ENCODE assay signal across 23 mouse cellular contexts in genomic region chr13:10066829-10067618, GRCm38 (mm10).
DNase-seq lines count a peak whose midpoint lies in the region; ATAC-seq lines count a peak whose summit lies in the region.
"Had no signal": no experiment of that assay in that cellular context is flagged by ENCODE, and none has a peak within 500 bp of the region (broad histone marks: within the 10 kb centered on the region; RNA-seq: fewer than 3 reads in every experiment).

No protein-coding gene starts in this region.

- H3K36me3 ChIP-seq in midbrain, embryonic 11.5 days (ENCODE audit: control insufficient read depth, insufficient read depth, low read length), result no peaks in the 10 kb centered on the region
- no peaks in the 10 kb centered on the region for H3K36me3 ChIP-seq in midbrain, embryonic 15.5 days (replicated peaks)
- no peaks in the 10 kb centered on the region for H3K36me3 ChIP-seq in midbrain, embryonic 16.5 days (ENCODE audit: control insufficient read depth, insufficient read depth, low read length)
- H3K36me3 ChIP-seq: forebrain, embryonic 10.5 days; heart, embryonic 13.5 days; limb, embryonic 10.5 days; midbrain, embryonic 12.5 days had no signal

- ATAC-seq in midbrain, embryonic 11.5 days (ENCODE audit: low FRiP score), result no peak
- ATAC-seq in midbrain, embryonic 15.5 days (replicated peaks), result no peak
- ATAC-seq in inflammation-experienced regulatory T-cells, adult 6 months, result peak; percentile 10
- no peak for ATAC-seq in midbrain, embryonic 16.5 days
- ATAC-seq: activated CD4-positive, CD25-positive, alpha-beta regulatory T cell, adult 4 months; forebrain, postnatal 0 days; hindbrain, embryonic 16.5 days; Patski had no signal

- no peak overlapping the region for H3K4me2 ChIP-seq in midbrain, embryonic 11.5 days
- no peak overlapping the region for H3K4me2 ChIP-seq in midbrain, embryonic 15.5 days
- no peak overlapping the region for H3K4me2 ChIP-seq in midbrain, embryonic 16.5 days (ENCODE audit: low read length)
- H3K4me2 ChIP-seq: heart, embryonic 13.5 days; midbrain, embryonic 12.5 days had no signal

- 91% methylated on average over 12 of the region's 12 CpGs for WGBS in midbrain, embryonic 11.5 days
- WGBS in midbrain, embryonic 15.5 days, result 85% methylated on average over 12 of the region's 12 CpGs
- WGBS in midbrain, embryonic 16.5 days, result 87% methylated on average over 12 of the region's 12 CpGs

- no peaks in the 10 kb centered on the region for H3K4me1 ChIP-seq in midbrain, embryonic 11.5 days (ENCODE audit: control insufficient read depth, insufficient read depth, low read length)
- H3K4me1 ChIP-seq in midbrain, embryonic 15.5 days, result no peaks in the 10 kb centered on the region; the same call in 1 of the 2 replicates
- no peaks in the 10 kb centered on the region; the same call in 1 of the 2 replicates for H3K4me1 ChIP-seq in midbrain, embryonic 16.5 days (ENCODE audit: control insufficient read depth, insufficient read depth, low read length)
- H3K4me1 ChIP-seq: forebrain, embryonic 10.5 days; heart, embryonic 13.5 days; limb, embryonic 10.5 days; midbrain, embryonic 12.5 days had no signal

- H3K27ac ChIP-seq in midbrain, embryonic 11.5 days (ENCODE audit: low read depth, low read length), result no peak overlapping the region
- H3K27ac ChIP-seq in midbrain, embryonic 15.5 days, result no peak overlapping the region
- no peak overlapping the region for H3K27ac ChIP-seq in midbrain, embryonic 16.5 days (ENCODE audit: low read length)
- H3K27ac ChIP-seq: forebrain, embryonic 10.5 days; heart, embryonic 13.5 days; limb, embryonic 10.5 days; midbrain, embryonic 12.5 days; stomach, postnatal 0 days had no signal

- H3K27me3 ChIP-seq in midbrain, embryonic 11.5 days (ENCODE audit: control insufficient read depth, insufficient read depth, low read length), result no peaks in the 10 kb centered on the region
- no peaks in the 10 kb centered on the region for H3K27me3 ChIP-seq in midbrain, embryonic 15.5 days (replicated peaks)
- H3K27me3 ChIP-seq in midbrain, embryonic 16.5 days (ENCODE audit: control insufficient read depth, insufficient read depth, low read depth, low read length), result no peaks in the 10 kb centered on the region
- H3K27me3 ChIP-seq: heart, embryonic 13.5 days; midbrain, embryonic 12.5 days had no signal

- intact Hi-C loops in heart, postnatal 36 days (cut with DNase I), result no loop called here

- H3K4me3 ChIP-seq in midbrain, embryonic 11.5 days (ENCODE audit: low read depth, low read length), result no peak overlapping the region
- no peak overlapping the region for H3K4me3 ChIP-seq in midbrain, embryonic 15.5 days
- no peak overlapping the region for H3K4me3 ChIP-seq in midbrain, embryonic 16.5 days (ENCODE audit: low read depth, low read length)
- H3K4me3 ChIP-seq: forebrain, embryonic 10.5 days; heart, embryonic 13.5 days; limb, embryonic 10.5 days; midbrain, embryonic 12.5 days had no signal

- no peaks in the 10 kb centered on the region for H3K9me3 ChIP-seq in midbrain, embryonic 11.5 days (ENCODE audit: control insufficient read depth, low read length)
- H3K9me3 ChIP-seq in midbrain, embryonic 15.5 days, result no peaks in the 10 kb centered on the region
- H3K9me3 ChIP-seq in midbrain, embryonic 16.5 days (replicated peaks; ENCODE audit: control insufficient read depth, low read length, poor library complexity, severe bottlenecking), result no peaks in the 10 kb centered on the region
- H3K9me3 ChIP-seq: forebrain, embryonic 10.5 days; limb, embryonic 10.5 days; midbrain, embryonic 12.5 days had no signal

- H3K9ac ChIP-seq in midbrain, embryonic 11.5 days (ENCODE audit: low read length), result no peak overlapping the region
- H3K9ac ChIP-seq in midbrain, embryonic 15.5 days, result no peak overlapping the region
- no peak overlapping the region for H3K9ac ChIP-seq in midbrain, embryonic 16.5 days (ENCODE audit: low read depth, low read length)
- H3K9ac ChIP-seq: forebrain, postnatal 0 days; heart, embryonic 13.5 days; midbrain, embryonic 12.5 days had no signal

- peak; percentile 56 for DNase-seq in midbrain, embryonic 11.5 days (ENCODE audit: low spot score, missing footprints)
- DNase-seq in T-cell, adult 2 months (ENCODE audit: low spot score), result peak; percentile 10
- DNase-seq in naive thymus-derived CD4-positive, alpha-beta T cell, adult 2 months (ENCODE audit: low read depth), result peak; percentile 51
- no peak for DNase-seq in adrenal gland, postnatal 14 days
- no peak for DNase-seq in heart, postnatal 36 days
- DNase-seq: adrenal gland, postnatal 25 days; cerebellum, adult 18-20 months; cerebellum, postnatal 25 days; forebrain, postnatal 0 days; kidney, adult 18-20 months; kidney, postnatal 14 days; right cerebral cortex, postnatal 25 days had no signal

Comparison
In these comparisons a context has a peak if more than half of its experiments do, and no peak if none do; other contexts are left out.
1. DNase-seq: peak in midbrain, embryonic 11.5 days (single experiment), T-cell, adult 2 months (single experiment) and naive thymus-derived CD4-positive, alpha-beta T cell, adult 2 months (single experiment); none in adrenal gland, postnatal 14 days (single experiment) and heart, postnatal 36 days (0 of 2).